Mouse (Mus musculus) CH12.LX (cell line): ENCODE measurements at regions not wholly inside any gene's neighbourhood (a gene's known extent, or its start where the extent isn't known, plus 50 kb on each side); places are given as distances from the start of the nearest gene placed in this dataset.

Experiments used
- DNase-seq: peaks from one replicate; pipeline ENCODE4 v3.0.0-alpha.2; 2013; ENCODE audit errors: extremely low read depth
- H3K27ac ChIP-seq: 2 replicates; pipeline ENCODE4 v1.5.1; 2012; ENCODE audit warnings: low read depth, mild to moderate bottlenecking, control low read depth, moderate library complexity; ENCODE audit not compliant: insufficient read depth
- H3K27me3 ChIP-seq: replicated peaks from 2 replicates; pipeline ENCODE3; 2012; ENCODE audit warnings: inconsistent platforms
- H3K36me3 ChIP-seq, 2 experiments: replicated peaks in 1 of 2; 2 replicates each; pipeline versions ENCODE3 to v1.6.1; 2012; ENCODE audit warnings: inconsistent platforms in 1 of 2, low read length in 1 of 2, mild to moderate bottlenecking in 1 of 2, mixed read lengths in 1 of 2, moderate library complexity in 1 of 2; ENCODE audit not compliant: control insufficient read depth in 1 of 2, insufficient read depth in 1 of 2
- H3K4me1 ChIP-seq, 2 experiments: 2 replicates each; pipeline ENCODE4 v1.6.1; 2012; ENCODE audit warnings: inconsistent platforms in 1 of 2, moderate library complexity in 1 of 2; ENCODE audit not compliant: insufficient read depth in 2 of 2, control insufficient read depth in 1 of 2
- H3K4me2 ChIP-seq: 2 replicates; pipeline ENCODE4 v1.6.1; 2012; ENCODE audit warnings: low read depth, mild to moderate bottlenecking, control low read depth; ENCODE audit not compliant: poor library complexity, insufficient read depth, severe bottlenecking
- H3K4me3 ChIP-seq, 3 experiments: fragments of 150-350 bp in 1 of 3; sonication (generic) in 1 of 3; replicated peaks in 1 of 3; 2 replicates each; pipeline versions ENCODE3 to v1.5.1; 2011 to 2012; ENCODE audit warnings: low read depth in 2 of 3, low read length in 2 of 3, mild to moderate bottlenecking in 2 of 3, moderate library complexity in 2 of 3, control low read depth in 1 of 3, improper control_type of control experiment in 1 of 3, inconsistent platforms in 1 of 3, mixed read lengths in 1 of 3; ENCODE audit not compliant: poor library complexity in 1 of 3
- H3K79me2 ChIP-seq: replicated peaks from 2 replicates; pipeline ENCODE4 v1.6.1; 2012; ENCODE audit warnings: mild to moderate bottlenecking, moderate library complexity; ENCODE audit not compliant: control insufficient read depth, poor library complexity, insufficient read depth, severe bottlenecking; ENCODE audit errors: extremely low read depth
- H3K9ac ChIP-seq: 2 replicates; pipeline ENCODE4 v1.6.1; 2012; ENCODE audit warnings: low read depth, mild to moderate bottlenecking, control low read depth, moderate library complexity; ENCODE audit not compliant: insufficient read depth
- H3K9me3 ChIP-seq: replicated peaks from 2 replicates; pipeline ENCODE3; 2012; ENCODE audit warnings: low read length, inconsistent platforms, mixed read lengths
- CHD1 ChIP-seq: IDR thresholded peaks from 2 replicates; pipeline ENCODE4 v1.6.1; 2012; ENCODE audit warnings: low read depth, low read length, improper control_type of control experiment, inconsistent platforms
- CTCF ChIP-seq, 2 experiments: IDR thresholded peaks in 1 of 2; conservative IDR thresholded peaks in 1 of 2; 2 replicates each; pipeline ENCODE4 v1.5.1; 2011 to 2012; ENCODE audit warnings: low read depth in 2 of 2, low read length in 2 of 2, improper control_type of control experiment in 1 of 2, inconsistent platforms in 1 of 2, mild to moderate bottlenecking in 1 of 2, moderate library complexity in 1 of 2
- EP300 ChIP-seq: IDR thresholded peaks from 2 replicates; pipeline ENCODE4 v1.6.1; 2011; ENCODE audit warnings: low read length, improper control_type of control experiment
- ETS1 ChIP-seq: conservative IDR thresholded peaks from 2 replicates; pipeline ENCODE4 v1.6.1; 2012; ENCODE audit warnings: low read depth, mild to moderate bottlenecking, inconsistent platforms, low read length, improper control_type of control experiment, moderate library complexity
- GABPA ChIP-seq: IDR thresholded peaks from 2 replicates; pipeline ENCODE4 v1.6.1; 2012; ENCODE audit warnings: low read depth, low read length, improper control_type of control experiment, inconsistent platforms; ENCODE audit not compliant: insufficient replicate concordance
- HCFC1 ChIP-seq: IDR thresholded peaks from 2 replicates; pipeline ENCODE4 v1.6.1; 2012; ENCODE audit warnings: low read depth, mild to moderate bottlenecking, inconsistent platforms, low read length, improper control_type of control experiment
- JUND ChIP-seq: conservative IDR thresholded peaks from 2 replicates; pipeline ENCODE4 v1.6.1; 2011; ENCODE audit warnings: low read depth, low read length, improper control_type of control experiment
- KAT2A ChIP-seq: IDR thresholded peaks from 2 replicates; pipeline ENCODE4 v1.6.1; 2012; ENCODE audit warnings: low read length, improper control_type of control experiment, inconsistent platforms; ENCODE audit not compliant: insufficient replicate concordance
- MAFK ChIP-seq: IDR thresholded peaks from 2 replicates; pipeline ENCODE4 v1.6.1; 2011; ENCODE audit warnings: low read length, improper control_type of control experiment; ENCODE audit not compliant: insufficient replicate concordance
- MAX ChIP-seq: IDR thresholded peaks from 2 replicates; pipeline ENCODE4 v1.6.1; 2011; ENCODE audit warnings: low read length, improper control_type of control experiment
- MAZ ChIP-seq: IDR thresholded peaks from 2 replicates; pipeline ENCODE4 v1.6.1; 2012; ENCODE audit warnings: low read depth, mild to moderate bottlenecking, inconsistent platforms, low read length, improper control_type of control experiment, moderate library complexity
- MEF2A ChIP-seq: IDR thresholded peaks from 2 replicates; pipeline ENCODE4 v1.6.1; 2014; ENCODE audit warnings: low read depth, mild to moderate bottlenecking, inconsistent platforms, low read length, improper control_type of control experiment, borderline replicate concordance
- MXI1 ChIP-seq: IDR thresholded peaks from 2 replicates; pipeline ENCODE4 v1.6.1; 2011; ENCODE audit warnings: mild to moderate bottlenecking, low read depth, low read length, improper control_type of control experiment
- MYC ChIP-seq: IDR thresholded peaks from 2 replicates; pipeline ENCODE4 v1.6.1; 2011; ENCODE audit warnings: low read depth, mild to moderate bottlenecking, improper control_type of control experiment, low read length
- NELFE ChIP-seq: IDR thresholded peaks from 2 replicates; pipeline ENCODE4 v1.6.1; 2011; ENCODE audit warnings: low read depth, low read length, improper control_type of control experiment
- NRF1 ChIP-seq: IDR thresholded peaks from 2 replicates; pipeline ENCODE4 v1.6.1; 2014; ENCODE audit warnings: low read depth, mild to moderate bottlenecking, inconsistent platforms, low read length, improper control_type of control experiment, moderate library complexity
- PAX5 ChIP-seq: IDR thresholded peaks from 2 replicates; pipeline ENCODE4 v1.6.1; 2012; ENCODE audit warnings: low read length, inconsistent platforms, mixed read lengths
- POLR2A ChIP-seq: IDR thresholded peaks from 2 replicates; pipeline ENCODE4 v1.6.1; 2011; ENCODE audit warnings: low read depth, mild to moderate bottlenecking, improper control_type of control experiment, low read length
- RCOR1 ChIP-seq: conservative IDR thresholded peaks from 2 replicates; pipeline ENCODE4 v1.6.1; 2012; ENCODE audit warnings: low read depth, mild to moderate bottlenecking, inconsistent platforms, low read length, improper control_type of control experiment
- SIN3A ChIP-seq: IDR thresholded peaks from 2 replicates; pipeline ENCODE4 v1.6.1; 2012; ENCODE audit warnings: low read length, improper control_type of control experiment, inconsistent platforms
- SMC3 ChIP-seq: IDR thresholded peaks from 2 replicates; pipeline ENCODE4 v1.6.1; 2011; ENCODE audit warnings: low read depth, low read length, improper control_type of control experiment
- TBP ChIP-seq: conservative IDR thresholded peaks from 2 replicates; pipeline ENCODE4 v1.6.1; 2011; ENCODE audit warnings: low read depth, low read length, improper control_type of control experiment
- TCF12 ChIP-seq: IDR thresholded peaks from 2 replicates; pipeline ENCODE4 v1.6.1; 2014; ENCODE audit warnings: low read depth, mild to moderate bottlenecking, inconsistent platforms, low read length, improper control_type of control experiment
- UBTF ChIP-seq: IDR thresholded peaks from 2 replicates; pipeline ENCODE4 v1.6.1; 2012; ENCODE audit warnings: low read depth, mild to moderate bottlenecking, inconsistent platforms, low read length, improper control_type of control experiment, moderate library complexity
- USF1 ChIP-seq: IDR thresholded peaks from 2 replicates; pipeline ENCODE4 v1.6.1; 2014; ENCODE audit warnings: low read depth, mild to moderate bottlenecking, inconsistent platforms, low read length, improper control_type of control experiment
- ZC3H11A ChIP-seq: IDR thresholded peaks from 2 replicates; pipeline ENCODE4 v1.6.1; 2012; ENCODE audit warnings: low read depth, mild to moderate bottlenecking, inconsistent platforms, low read length, improper control_type of control experiment
- ZNF384 ChIP-seq: IDR thresholded peaks from 2 replicates; pipeline ENCODE4 v1.6.1; 2012; ENCODE audit warnings: low read depth, low read length, improper control_type of control experiment, inconsistent platforms
- dilution Hi-C: fragments of 300-500 bp; cut with MboI; formaldehyde crosslinking; loops from 2 replicates; pipeline ENCODE4 v1.14.3; 2020; ENCODE audit warnings: low sequenced_read_pairs; ENCODE audit not compliant: extremely low pct_unique_long_range_greater_than_20kb, extremely low pct_ligation_motif_present
- in situ Hi-C: fragments of 300-500 bp; cut with MboI; formaldehyde crosslinking; loops from 3 replicates; pipeline ENCODE4 v1.14.3; 2019; ENCODE audit warnings: low sequenced_read_pairs, low pct_ligation_motif_present, low pct_unique_long_range_greater_than_20kb, mixed read lengths

- Histone ChIP-seq H3K36me3 (no peaks in the 10 kb centered on the region), H3K27ac (no peak overlapping the region), H3K9ac (no peak overlapping the region), H3K4me3 (no peak overlapping the region), H3K27me3 (no peaks in the 10 kb centered on the region), H3K9me3 (peaks cover 95% of the 10 kb centered on the region), H3K4me1 (no peaks in the 10 kb centered on the region), H3K79me2 (no peaks in the 10 kb centered on the region), H3K4me2 (no peak overlapping the region)
- no peak for DNase-seq
- dilution Hi-C loops (no loop called here), in situ Hi-C loops (no loop called here)
- TF ChIP-seq SMC3 = no peak
- TF ChIP-seq ZNF384 = no peak
- no peak for TF ChIP-seq ZC3H11A
- TF ChIP-seq TBP = no peak
- TF ChIP-seq KAT2A = no peak
- no peak for TF ChIP-seq NRF1
- TF ChIP-seq POLR2A = no peak
- TF ChIP-seq SIN3A = no peak
- no peak for TF ChIP-seq UBTF
- TF ChIP-seq TCF12 = no peak
- no peak for TF ChIP-seq MAZ
- TF ChIP-seq MAX = no peak
- TF ChIP-seq PAX5 = no peak
- no peak for TF ChIP-seq GABPA
- no peak for TF ChIP-seq CHD1
- no peak for TF ChIP-seq RCOR1
- no peak for TF ChIP-seq MEF2A
- no peak for TF ChIP-seq JUND
- TF ChIP-seq MYC = no peak
Measured at GRCm38 (mm10) chr4:153792307-153792706, 164.7 kb upstream of the A430005L14Rik start.

- Histone ChIP-seq H3K79me2 (no peaks in the 10 kb centered on the region), H3K4me1 (no peaks in the 10 kb centered on the region), H3K36me3 (no peaks in the 10 kb centered on the region), H3K9ac (no peak overlapping the region), H3K27ac (no peak overlapping the region), H3K4me3 (no peak overlapping the region), H3K4me2 (no peak overlapping the region), H3K27me3 (no peaks in the 10 kb centered on the region), H3K9me3 (peaks cover 93% of the 10 kb centered on the region)
- in situ Hi-C loops (no loop called here), dilution Hi-C loops (no loop called here)
- no peak for TF ChIP-seq POLR2A
- no peak for TF ChIP-seq NELFE
- TF ChIP-seq PAX5 = no peak
- TF ChIP-seq CHD1 = no peak
- no peak for TF ChIP-seq MXI1
- TF ChIP-seq ZNF384 = no peak
- TF ChIP-seq ETS1 = no peak
- no peak for TF ChIP-seq NRF1
- no peak for TF ChIP-seq CTCF (conservative IDR thresholded peaks at IDR 0.05 in 1 of 2, IDR thresholded peaks at IDR 0.05 in 1 of 2; ENCODE audit: low read depth in 2 of 2, low read length in 2 of 2)
- no peak for TF ChIP-seq MYC
- TF ChIP-seq HCFC1 = no peak
- TF ChIP-seq USF1 = no peak
- no peak for TF ChIP-seq TBP
- TF ChIP-seq SIN3A = no peak
- TF ChIP-seq EP300 = no peak
- no peak for TF ChIP-seq MAZ
- no peak for TF ChIP-seq ZC3H11A
- TF ChIP-seq TCF12 = no peak
- no peak for TF ChIP-seq MAFK
- no peak for TF ChIP-seq MEF2A
- DNase-seq = no peak
Measured at GRCm38 (mm10) chr4:153798061-153798460, 159.0 kb upstream of the A430005L14Rik start.
